Comparison of ENCODE assay signal across 8 mouse cellular contexts in the genomic region with DNA sequence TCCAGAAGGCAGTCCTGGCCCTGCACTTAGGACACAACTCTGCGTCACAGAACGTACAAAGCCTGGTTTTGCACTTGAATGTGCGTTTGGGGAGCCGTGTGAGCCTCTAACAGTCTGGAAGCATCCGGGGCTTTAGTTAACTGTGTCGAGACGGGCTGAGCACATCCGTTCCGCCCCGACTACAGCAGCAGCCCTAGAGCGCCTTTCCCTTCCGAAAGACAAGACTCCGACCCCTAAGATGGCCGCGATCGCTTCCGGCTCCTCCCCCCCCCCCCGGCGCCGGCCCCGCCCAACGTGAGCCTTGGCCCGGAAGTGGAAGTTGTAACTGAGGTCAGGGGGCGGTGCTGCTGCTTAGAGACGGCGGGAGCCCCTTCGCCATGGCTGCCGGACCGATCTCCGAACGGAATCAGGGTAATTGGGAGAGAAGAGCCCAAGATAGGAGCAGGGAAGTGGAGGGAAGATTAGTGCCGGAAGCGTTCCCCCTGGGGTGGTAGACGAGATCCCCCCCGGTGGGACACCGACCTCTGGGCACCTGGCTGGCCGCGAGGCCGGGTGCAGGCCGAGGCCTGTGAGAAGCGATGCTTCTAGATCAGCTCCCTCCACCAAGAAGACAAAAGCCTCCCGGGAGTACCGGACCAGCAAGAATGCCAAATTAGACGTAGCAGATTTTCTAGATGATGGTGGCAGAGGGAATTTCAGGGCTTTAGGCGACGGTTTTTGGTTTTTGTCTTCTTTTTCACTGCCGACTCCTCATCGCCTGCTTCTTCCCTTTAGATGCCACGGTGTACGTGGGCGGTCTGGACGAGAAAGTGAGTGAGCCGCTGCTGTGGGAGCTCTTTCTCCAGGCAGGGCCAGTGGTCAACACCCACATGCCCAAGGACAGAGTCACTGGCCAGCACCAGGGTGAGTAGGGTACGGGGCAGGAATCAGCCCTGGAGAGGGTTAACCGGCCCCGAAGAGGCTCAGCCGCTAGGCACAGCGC. TPM values are rescaled to one million over a fixed set of nuclear protein-coding genes. Genes with fewer than 3 reads are reported as not detected.
DNase-seq lines count a peak whose midpoint lies in the region; ATAC-seq and TF ChIP-seq lines count a peak whose summit lies in the region.

A gene (plus strand): TSS at position 136 of the 982 bp plus-strand sequence.

- peak within 1 kb of the TSS; percentile 99 for H3K4me2 ChIP-seq in forebrain, embryonic 13.5 days
- peak within 1 kb of the TSS; percentile 96 for H3K4me2 ChIP-seq in lung, embryonic 14.5 days

- peak within 1 kb of the TSS; percentile 96 for H3K4me3 ChIP-seq in forebrain, embryonic 13.5 days
- peak within 1 kb of the TSS; percentile 88 for H3K4me3 ChIP-seq in lung, embryonic 14.5 days (ENCODE audit: low read depth, low read length)
- H3K4me3 ChIP-seq in olfactory bulb, adult 2 months (ENCODE audit: insufficient read depth, low read depth, low read length), result peak within 1 kb of the TSS; percentile 68
- H3K4me3 ChIP-seq in thymus, adult 2 months (ENCODE audit: control insufficient read depth, insufficient read depth, low read length), result peak within 1 kb of the TSS; percentile 96

- H3K27me3 ChIP-seq in forebrain, embryonic 13.5 days, result no peaks in the 10 kb centered on the region
- no peaks in the 10 kb centered on the region for H3K27me3 ChIP-seq in lung, embryonic 14.5 days (ENCODE audit: insufficient read depth, low read length)
- no peaks in the 10 kb centered on the region for H3K27me3 ChIP-seq in thymus, adult 2 months (ENCODE audit: control insufficient read depth, insufficient read depth, low read length)

- peaks cover 41% of the 10 kb centered on the region for H3K4me1 ChIP-seq in forebrain, embryonic 13.5 days
- peaks cover 12% of the 10 kb centered on the region for H3K4me1 ChIP-seq in lung, embryonic 14.5 days (ENCODE audit: insufficient read depth)
- peaks cover 29% of the 10 kb centered on the region for H3K4me1 ChIP-seq in olfactory bulb, adult 2 months (ENCODE audit: control insufficient read depth, insufficient read depth, low read length)
- peaks cover 24% of the 10 kb centered on the region for H3K4me1 ChIP-seq in thymus, adult 2 months (replicated peaks; ENCODE audit: control insufficient read depth, insufficient read depth, low read length)

- peak within 1 kb of the TSS; percentile 92 for H3K9ac ChIP-seq in forebrain, embryonic 13.5 days
- H3K9ac ChIP-seq in lung, embryonic 14.5 days, result peak within 1 kb of the TSS; percentile 86

- peak; percentile 96 for ATAC-seq in forebrain, embryonic 13.5 days
- peak; percentile 94 for ATAC-seq in lung, embryonic 14.5 days (ENCODE audit: insufficient read depth)

- WGBS in forebrain, embryonic 13.5 days, result 2% methylated on average over 57 of the region's 58 CpGs
- WGBS in lung, embryonic 14.5 days, result under 1% methylated on average over 57 of the region's 58 CpGs
- WGBS in olfactory bulb, adult 2 months, result under 1% methylated on average over 58 of the region's 58 CpGs
- WGBS in thymus, adult 2 months, result under 1% methylated on average over 58 of the region's 58 CpGs

- intact Hi-C loops in heart, postnatal 10 days (cut with DNase I), result no loop called here

- no peaks in the 10 kb centered on the region for H3K9me3 ChIP-seq in forebrain, embryonic 13.5 days (replicated peaks)
- no peaks in the 10 kb centered on the region for H3K9me3 ChIP-seq in lung, embryonic 14.5 days (ENCODE audit: low read depth, low read length)

- peak; percentile 86 for TF ChIP-seq POLR2A in olfactory bulb, adult 2 months (IDR thresholded peaks at IDR 0.05; ENCODE audit: insufficient read depth, low read depth, low read length)
- peak; percentile 94 for TF ChIP-seq POLR2A in thymus, adult 2 months (IDR thresholded peaks at IDR 0.05; ENCODE audit: control insufficient read depth, extremely low read depth, insufficient read depth, low read length, poor library complexity)

- peak within 1 kb of the TSS; percentile 99 for H3K27ac ChIP-seq in forebrain, embryonic 13.5 days
- H3K27ac ChIP-seq in lung, embryonic 14.5 days (ENCODE audit: low read depth), result peak within 1 kb of the TSS; percentile 99
- peak within 1 kb of the TSS; percentile 94 for H3K27ac ChIP-seq in olfactory bulb, adult 2 months (ENCODE audit: insufficient read depth, low read depth, low read length)
- peak within 1 kb of the TSS; percentile 100 for H3K27ac ChIP-seq in thymus, adult 2 months (ENCODE audit: control insufficient read depth, insufficient read depth, low read length)

- peak; percentile 92 for DNase-seq in ES-CJ7 (ENCODE audit: low read depth, low spot score)
- peak; percentile 86 for DNase-seq in c-Kit-positive CD71-positive TER-119-positive erythroid progenitor cells, embryonic 14.5 days (ENCODE audit: low spot score)
- peak; percentile 87 to 89 for DNase-seq in heart, postnatal 10 days
- DNase-seq in layer of hippocampus, adult 18-20 months (ENCODE audit: low spot score in 2 of 2), result peak; percentile 72 to 89
- peak; percentile 94 for DNase-seq in lung, embryonic 14.5 days
- peak; percentile 85 for DNase-seq in thymus, adult 2 months

- peaks cover 34% of the 10 kb centered on the region for H3K36me3 ChIP-seq in forebrain, embryonic 13.5 days (ENCODE audit: poor library complexity, severe bottlenecking)
- peaks cover 41% of the 10 kb centered on the region for H3K36me3 ChIP-seq in lung, embryonic 14.5 days (ENCODE audit: insufficient read depth)
- H3K36me3 ChIP-seq in thymus, adult 2 months (ENCODE audit: control insufficient read depth, insufficient read depth, low read length), result peaks cover 28% of the 10 kb centered on the region

- no peak for TF ChIP-seq CTCF in lung, embryonic 14.5 days (IDR thresholded peaks at IDR 0.05; ENCODE audit: low read depth)
- TF ChIP-seq CTCF in olfactory bulb, adult 2 months (IDR thresholded peaks at IDR 0.05; ENCODE audit: insufficient read depth, low read depth, low read length), result no peak
- TF ChIP-seq CTCF in thymus, adult 2 months (IDR thresholded peaks at IDR 0.05; ENCODE audit: borderline replicate concordance, control insufficient read depth, extremely low read depth, insufficient read depth, low read length, poor library complexity), result 0 out of 2 replicates have a peak, but pooled peaks have one; percentile 27

RNA-seq across cellular contexts. Expression of the gene that starts here (rescaled TPM):
- 161 and 181 TPM in 2 replicates for polyA plus RNA-seq in forebrain, embryonic 13.5 days (2015; fragmentation: Nextera tagmentation; extraction: Ambion mirVana)
- 10 to 100 TPM; 27.8 to 28.2 TPM for total RNA-seq in heart, postnatal 10 days (2021)
- 10 to 100 TPM; 50.4 to 51.0 TPM for total RNA-seq in layer of hippocampus, adult 18-20 months (2021)
- 196 and 210 TPM in 2 replicates for polyA plus RNA-seq in lung, embryonic 14.5 days (2014; fragmentation: Nextera tagmentation; extraction: Ambion mirVana)
- not detected in 2 replicates for polyA plus RNA-seq in olfactory bulb, adult 2 months (2012; ENCODE audit: insufficient read depth, insufficient read length, low replicate concordance, missing spikeins)
- polyA plus RNA-seq in thymus, adult 2 months (2012; rRNA removed), result 175 and 219 TPM in 2 replicates

Comparison
In these comparisons a context has a peak if more than half of its experiments do, and no peak if none do; other contexts are left out.
1. Peak in every context shown above with its lines: DNase-seq, ATAC-seq, H3K4me3 ChIP-seq and H3K27ac ChIP-seq.